Mouse (Mus musculus) brain, embryonic 14.5 days (tissue): Measurements from ENCODE around the gene Agrn. TPM values are rescaled to one million over a fixed set of nuclear protein-coding genes. Genes with fewer than 3 reads are reported as not detected.
A peak's percentile ranks its signal among the peaks of the same experiment; 100 is the strongest.
"Not testable (repeated sequence)": the region's sequence is repeated elsewhere in the genome, so short reads cannot be mapped to it uniquely, and the experiment has no call there.

ENCODE experiments used
- DNase-seq: peaks from one replicate; pipeline ENCODE4 v3.0.0-alpha.2; 2011; ENCODE audit warnings: low read depth
- CTCF ChIP-seq: fragments of 200-500 bp; IDR thresholded peaks from 2 replicates; pipeline ENCODE4 v1.5.1; 2012; ENCODE audit warnings: inconsistent platforms, mild to moderate bottlenecking, moderate library complexity, borderline replicate concordance; ENCODE audit not compliant: insufficient read depth, insufficient read length; ENCODE audit errors: extremely low read depth
- POLR2A ChIP-seq: fragments of 200-500 bp; IDR thresholded peaks from 2 replicates; pipeline ENCODE4 v1.6.1; 2012; ENCODE audit warnings: mild to moderate bottlenecking, inconsistent platforms, borderline replicate concordance; ENCODE audit not compliant: poor library complexity, insufficient read depth, insufficient read length, severe bottlenecking; ENCODE audit errors: extremely low read depth
- polyA plus RNA-seq: library from polyadenylated mRNA; depleted of rRNA; stranded (reverse); fragments of >200 nt; gene quantifications from 2 replicates; pipeline ENCODE4 v1.2.3, GENCODE M21; 2012

Agrn gene
- polyA plus RNA-seq, 1 experiment = 475 TPM

DNA sequence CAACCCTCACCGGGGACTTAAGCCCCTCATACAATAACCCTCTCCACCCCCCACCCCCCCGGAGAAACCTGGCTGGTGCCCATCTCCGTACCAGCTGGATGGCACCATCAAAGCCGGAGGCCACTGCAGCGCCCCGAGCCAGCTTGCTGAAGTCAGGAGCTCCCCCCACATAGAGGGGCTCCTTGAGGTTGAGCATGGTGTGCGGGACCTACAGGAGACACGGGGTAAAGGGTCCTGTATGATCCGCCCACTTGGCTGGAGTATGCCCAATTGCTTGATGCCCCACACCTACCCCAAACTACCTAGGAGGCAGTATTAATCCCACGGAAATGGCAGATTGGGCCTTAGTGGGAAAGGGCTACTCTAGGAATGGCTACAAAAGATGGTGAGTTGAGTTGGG lies 28.2 kb downstream of the Agrn start:
- DNase-seq = no peak
- TF ChIP-seq CTCF (no peak), POLR2A (no peak)

DNA sequence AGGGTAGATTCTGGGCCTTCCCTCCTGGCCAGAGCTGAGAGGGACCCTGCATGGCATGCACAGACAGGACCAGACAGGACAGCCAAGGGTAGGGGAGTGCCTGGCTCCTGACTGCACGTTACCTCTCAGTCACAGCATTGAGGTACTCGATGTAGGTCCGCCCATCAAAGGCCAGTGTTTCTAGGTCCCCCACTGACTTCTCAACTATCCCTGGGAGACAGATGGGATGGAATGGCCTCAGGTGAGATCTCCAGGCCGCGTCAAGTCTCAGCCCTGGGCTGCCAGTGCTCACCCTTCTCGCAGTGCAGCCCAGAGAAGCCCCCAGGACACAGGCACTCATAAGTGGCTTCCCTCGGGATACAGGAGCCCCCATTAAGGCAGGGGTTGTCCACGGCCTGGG lies 28.7 kb downstream of the Agrn start:
- no peak for DNase-seq
- TF ChIP-seq POLR2A = no peak
- TF ChIP-seq CTCF = no peak

DNA sequence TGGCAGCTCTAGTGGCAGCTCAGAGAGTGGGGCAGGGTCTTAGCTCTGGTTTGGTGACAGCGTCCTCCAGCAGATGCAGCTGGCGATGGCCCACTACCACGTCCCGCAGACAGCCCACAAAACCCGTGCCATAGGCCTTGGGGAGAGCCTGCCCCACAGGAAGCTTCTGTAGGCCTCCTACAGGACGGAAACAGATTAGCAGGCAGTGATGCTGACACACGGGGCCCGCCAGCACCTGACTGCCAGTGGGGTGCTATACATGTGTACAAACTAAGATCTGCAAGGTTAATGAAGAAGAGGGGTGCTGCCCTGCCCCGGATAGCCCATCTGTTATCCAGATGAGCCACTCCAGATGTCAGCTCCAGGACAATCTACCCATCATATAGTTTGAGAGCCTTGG lies 30.8 kb downstream of the Agrn start:
- DNase-seq = no peak
- TF ChIP-seq CTCF = peak; percentile 7; the same call in 1 of the 2 replicates
- TF ChIP-seq POLR2A = no peak

DNA sequence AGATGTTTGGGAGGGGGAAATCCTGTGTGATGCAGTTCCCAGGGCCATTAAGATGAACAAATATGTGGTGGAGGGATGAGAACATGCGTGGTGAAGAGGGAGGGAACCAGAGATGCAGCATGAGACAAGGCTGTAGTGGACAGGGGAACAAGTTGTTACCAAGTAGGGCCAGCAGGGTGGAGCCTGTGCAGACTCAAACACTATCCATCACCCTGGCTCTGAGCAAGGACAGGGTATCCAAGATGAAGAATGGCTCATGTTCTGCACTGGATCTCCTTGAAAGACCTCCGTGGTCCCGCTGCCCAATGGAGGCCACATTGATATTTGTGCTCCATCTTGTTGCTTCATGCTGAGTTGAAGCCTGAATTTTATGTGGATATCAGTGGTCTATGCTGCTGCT lies 42.5 kb downstream of the Agrn start:
- TF ChIP-seq POLR2A (no peak), CTCF (no peak)

DNA sequence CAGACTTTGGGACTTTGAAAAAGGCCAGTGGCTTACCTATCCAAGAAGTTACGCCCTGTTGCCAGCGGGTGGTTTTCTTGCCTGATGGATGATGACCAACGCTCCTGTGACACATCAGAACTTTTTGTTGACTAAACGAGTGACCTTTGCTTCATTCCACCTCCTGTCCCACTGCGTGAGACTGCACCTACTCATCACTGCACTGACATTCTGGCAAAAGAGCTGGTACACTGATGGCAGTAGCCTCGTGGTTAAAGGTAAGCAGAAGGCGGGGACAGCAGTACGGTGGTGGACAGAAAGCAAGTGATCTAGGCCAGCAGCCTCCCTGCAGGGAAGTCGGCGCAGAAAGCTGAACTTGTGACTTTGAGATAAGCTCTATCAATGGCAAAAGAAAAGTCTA lies 46.4 kb downstream of the Agrn start:
- DNase-seq = not testable (repeated sequence)

More for the DNA sequence above, 42.5 kb downstream of the Agrn start:
- no peak for DNase-seq

DNA sequence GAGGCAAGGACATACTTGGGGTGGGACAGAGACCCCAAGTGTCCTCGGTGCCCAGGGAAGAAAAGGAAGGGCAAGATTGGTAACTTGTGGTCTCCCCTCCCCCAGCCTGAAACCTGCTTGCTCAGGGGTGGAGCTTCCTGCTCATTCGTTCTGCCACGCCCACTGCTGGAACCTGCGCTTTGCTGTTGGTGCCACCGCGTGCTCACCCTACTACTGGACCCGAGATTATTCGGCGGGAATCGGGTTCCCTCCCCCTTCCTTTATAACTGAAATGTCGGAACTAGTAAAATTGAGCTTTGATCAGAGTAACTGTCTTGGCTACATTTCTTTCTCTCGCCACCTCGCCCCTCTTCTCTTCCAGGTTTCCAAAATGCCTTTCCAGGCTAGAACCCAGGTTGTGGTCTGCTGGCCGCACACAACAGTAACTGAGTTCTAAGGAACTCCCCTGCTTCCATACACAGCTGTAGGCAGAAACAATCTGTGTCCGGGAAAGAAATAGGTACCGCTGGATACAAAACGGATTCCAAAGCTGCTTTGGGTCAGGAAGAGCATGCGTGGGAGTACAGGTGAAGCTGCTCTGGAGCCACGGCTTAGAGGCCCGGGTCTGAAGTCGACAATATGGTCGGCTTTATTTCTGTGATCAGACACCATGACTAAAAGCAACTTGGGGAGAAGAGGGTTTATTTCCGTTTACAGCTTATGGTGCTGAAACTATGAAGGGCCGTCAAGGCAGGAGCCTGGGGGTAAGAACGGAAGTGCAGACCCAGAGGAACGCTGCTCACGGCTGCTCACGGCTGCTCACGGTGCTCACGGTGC lies 60.8 kb downstream of the Agrn start:
- DNase-seq = no peak
- TF ChIP-seq CTCF (no peak), POLR2A (no peak)

DNA sequence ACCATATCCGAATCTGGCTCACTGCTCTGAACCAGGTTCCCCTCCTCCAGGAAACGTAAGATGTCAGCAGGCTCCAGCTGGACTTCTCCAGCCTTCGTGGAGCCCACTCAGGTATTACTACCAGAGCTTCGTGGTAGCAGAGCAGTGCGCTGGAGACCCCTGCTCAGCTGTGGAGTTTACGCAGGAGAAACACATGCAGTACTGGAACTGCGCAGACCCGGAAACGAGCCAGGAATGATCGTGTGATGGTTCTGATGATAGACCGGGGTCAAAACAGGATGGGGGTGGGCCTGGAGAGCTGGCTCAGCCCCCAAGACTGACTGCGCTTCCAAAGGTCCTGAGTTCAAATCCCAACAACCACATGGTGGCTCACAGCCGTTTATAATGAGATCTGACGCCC lies 61.5 kb downstream of the Agrn start:
- TF ChIP-seq POLR2A = no peak
- TF ChIP-seq CTCF = no peak
- DNase-seq = no peak

DNA sequence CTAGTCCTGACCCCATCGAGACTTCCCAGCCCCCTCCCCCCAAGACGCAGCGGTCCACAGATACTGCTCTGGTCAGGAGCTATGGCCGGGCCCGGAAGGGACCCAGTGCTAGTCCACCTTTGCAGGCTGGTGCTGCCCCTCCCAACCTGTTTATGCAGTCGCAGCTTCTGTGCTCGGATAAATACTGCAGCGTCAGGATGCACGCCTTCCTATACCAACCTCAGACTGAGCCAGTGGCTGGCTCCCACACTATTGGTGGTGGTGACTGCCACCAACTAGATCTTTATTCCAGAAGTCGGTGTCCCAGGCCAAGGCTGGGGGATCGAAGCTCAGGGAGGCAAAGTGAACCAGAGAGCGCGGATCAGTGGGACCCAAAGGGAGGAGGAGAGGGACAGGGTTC lies 62.2 kb downstream of the Agrn start:
- DNase-seq = no peak
- TF ChIP-seq CTCF (no peak), POLR2A (no peak)

DNA sequence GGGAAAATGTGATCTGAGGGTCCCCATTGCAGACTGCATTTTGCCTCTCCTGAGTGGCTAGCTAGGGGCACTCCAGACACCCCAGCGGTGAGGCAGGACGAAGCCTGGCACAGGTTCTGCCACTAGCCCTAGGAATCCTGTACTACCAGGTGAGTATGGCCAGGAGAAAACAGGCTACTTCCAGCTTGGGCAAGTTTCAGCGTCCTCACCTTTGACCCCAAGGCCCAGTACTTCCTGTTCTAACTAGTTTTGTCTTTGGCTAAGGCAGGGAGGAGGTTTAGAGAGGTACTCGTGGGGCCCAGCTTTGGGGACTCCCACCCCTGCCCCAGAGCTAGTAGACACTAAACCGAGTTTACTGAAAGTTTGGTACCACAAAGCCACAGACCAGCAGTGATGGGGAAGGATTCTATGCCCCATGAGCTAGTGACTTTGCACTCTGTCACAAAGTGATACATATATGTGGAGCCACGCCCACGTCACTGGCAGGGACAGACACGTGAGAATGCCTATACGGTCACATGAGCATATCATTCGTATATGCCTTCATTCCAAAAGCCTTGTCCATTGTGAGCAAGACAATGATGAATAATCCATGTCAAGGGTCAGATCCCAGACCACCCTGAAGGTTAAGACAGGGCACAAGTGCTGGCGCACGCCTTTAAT lies 63.2 kb downstream of the Agrn start:
- DNase-seq = no peak
- TF ChIP-seq POLR2A (no peak), CTCF (no peak)

DNA sequence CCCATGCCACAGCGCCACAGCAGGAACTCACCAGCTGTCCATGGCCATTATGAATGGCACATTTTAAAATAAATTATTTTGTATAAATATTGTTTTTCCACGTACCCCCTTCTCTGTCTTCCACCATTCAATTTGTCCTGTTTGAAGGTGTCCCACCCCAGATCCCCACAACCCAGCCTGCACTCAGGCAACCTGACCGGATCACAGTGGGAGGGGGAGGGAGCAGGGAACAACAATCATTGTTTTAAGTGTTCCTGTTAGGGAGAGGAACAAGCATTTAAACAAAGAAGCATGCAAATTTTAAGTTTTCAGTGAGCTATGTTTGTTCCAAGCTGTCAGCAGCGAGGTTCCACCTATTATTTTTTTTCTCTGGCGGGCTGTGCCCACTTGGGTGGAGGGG lies 64.0 kb downstream of the Agrn start:
- TF ChIP-seq CTCF (no peak), POLR2A (no peak)

DNA sequence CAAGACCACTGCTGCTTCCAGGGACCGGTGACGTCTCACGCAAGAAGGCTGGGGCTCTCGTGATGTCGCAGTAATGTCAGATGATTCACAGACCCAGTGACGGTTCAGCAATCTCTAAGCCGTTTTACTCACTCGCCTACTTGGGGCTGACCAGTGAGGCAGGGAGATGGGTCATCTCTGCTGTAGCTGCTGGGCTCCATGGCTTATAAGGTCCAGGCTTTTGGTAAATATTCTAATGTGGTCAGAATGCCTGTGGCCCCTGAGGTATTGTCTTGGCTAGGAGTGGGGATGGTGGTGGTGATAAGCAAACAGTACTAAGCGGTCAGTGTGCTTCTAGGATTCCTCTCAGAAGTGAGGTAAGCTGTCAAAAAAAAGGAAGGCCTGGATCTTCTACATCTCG lies 66.3 kb downstream of the Agrn start:
- no peak for DNase-seq
- TF ChIP-seq CTCF (no peak), POLR2A (no peak)

More for the DNA sequence above, 64.0 kb downstream of the Agrn start:
- no peak for DNase-seq

DNA sequence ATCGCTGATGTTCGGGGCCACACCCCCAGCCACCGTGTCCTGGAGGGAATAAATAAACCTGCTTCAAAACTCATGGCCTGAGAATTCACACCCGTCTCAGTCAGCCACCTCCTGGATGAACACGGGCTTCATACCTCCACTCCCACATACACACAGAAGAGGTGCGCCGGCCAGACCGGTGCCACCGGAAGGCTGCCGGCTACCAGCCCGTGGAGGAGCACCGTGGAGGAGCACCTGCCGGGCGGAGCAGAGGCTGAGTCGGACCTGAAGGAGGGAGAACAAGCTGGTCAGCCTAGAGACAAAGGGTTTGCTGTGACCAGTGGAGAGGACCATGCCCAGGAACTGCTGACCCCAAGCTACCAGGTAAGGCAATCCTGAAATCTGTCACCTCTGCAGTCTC lies 66.9 kb downstream of the Agrn start, which contains the start of gene Rnf223:
Rnf223 (plus strand) TSS at position 78 of the 400 bp plus-strand sequence.
- TF ChIP-seq POLR2A (no peak), CTCF (no peak)
- no peak for DNase-seq

DNA sequence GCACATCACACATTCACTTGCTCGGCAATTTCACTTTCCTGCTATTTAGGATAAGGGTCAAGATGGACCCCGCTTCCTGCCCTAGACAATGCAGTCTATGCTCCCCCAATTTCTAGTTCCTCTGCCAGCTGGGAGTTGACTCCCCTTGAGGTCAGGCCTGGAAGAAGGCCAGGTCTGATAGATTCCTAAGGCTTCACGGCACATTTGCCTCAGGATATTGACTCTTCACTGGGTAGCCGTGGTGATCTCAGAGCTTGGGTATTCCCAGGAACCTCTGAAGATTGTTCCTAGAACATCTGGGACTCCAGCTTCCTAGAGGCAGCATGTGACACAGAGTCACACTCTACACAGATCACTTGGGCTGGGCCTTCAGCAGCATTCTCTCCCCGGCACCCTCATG lies 68.5 kb downstream of the Agrn start:
- DNase-seq = no peak
- TF ChIP-seq CTCF = no peak
- TF ChIP-seq POLR2A = no peak

DNA sequence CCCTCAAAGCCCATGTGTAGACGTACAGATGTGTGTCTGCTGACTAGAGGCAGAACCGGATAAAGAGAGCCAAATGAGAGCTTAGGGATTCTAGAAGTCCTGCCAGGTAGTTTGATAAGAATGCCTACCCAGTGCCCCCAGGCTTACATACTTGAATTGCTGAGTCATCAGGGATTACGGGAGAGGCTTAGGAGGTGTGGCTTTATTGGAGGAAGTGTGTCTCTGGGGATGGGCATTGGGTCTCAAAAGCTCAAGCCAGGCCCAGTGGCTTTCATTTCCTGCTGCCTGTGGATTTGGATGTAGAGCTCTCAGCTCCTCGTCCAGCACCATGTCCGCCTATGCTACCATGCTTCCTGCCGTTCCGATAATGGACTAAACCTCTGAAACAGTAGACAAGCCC lies 70.4 kb downstream of the Agrn start:
- TF ChIP-seq POLR2A = no peak
- no peak for DNase-seq
